Mouse (Mus musculus) right cerebral cortex, postnatal 36 days (tissue): ENCODE data around the gene Samd11.

Experiments
- DNase-seq, 2 experiments: peaks; one replicate each; pipeline ENCODE4 v3.0.0; 2022; ENCODE audit warnings: low spot score in 2 of 2, mixed read lengths in 1 of 2

Gene Samd11

GRCm38 (mm10) chr4:156255078-156255839 is at the start of gene Samd11:
Gene Samd11, minus strand, starts transcription at chr4:156255657.
- no peak for DNase-seq

GRCm38 (mm10) chr4:156254361-156255077 is 938 bp downstream of the Samd11 start:
- DNase-seq, result no peak

- DNase-seq, result no peak
Observed at GRCm38 (mm10) chr4:156253043-156253442, 2.4 kb downstream of the Samd11 start.

DNA sequence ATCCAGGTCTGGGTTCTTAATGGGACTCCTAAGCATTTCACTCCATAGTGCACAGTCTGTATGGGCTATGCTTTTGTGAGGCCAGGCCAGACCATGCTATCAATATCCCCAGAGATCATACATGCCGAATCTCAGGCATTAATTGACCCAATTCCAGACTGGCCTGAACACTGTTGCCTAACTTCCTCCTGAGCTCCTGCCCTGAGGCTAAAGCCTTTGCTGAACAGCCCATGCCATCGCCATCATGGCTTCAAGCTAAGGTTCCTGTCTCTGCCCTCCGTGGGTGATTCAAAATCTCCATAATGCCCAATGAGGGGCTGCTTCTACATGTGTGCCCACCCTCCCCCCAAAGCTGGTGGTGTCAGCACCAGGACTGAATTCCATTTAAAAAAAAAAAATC is 2.8 kb downstream of the Samd11 start:
- DNase-seq, result no peak

GRCm38 (mm10) chr4:156252140-156252539 is 3.3 kb downstream of the Samd11 start:
- no peak for DNase-seq

- no peak for DNase-seq
Observed at GRCm38 (mm10) chr4:156251081-156251480, 4.4 kb downstream of the Samd11 start.

DNA sequence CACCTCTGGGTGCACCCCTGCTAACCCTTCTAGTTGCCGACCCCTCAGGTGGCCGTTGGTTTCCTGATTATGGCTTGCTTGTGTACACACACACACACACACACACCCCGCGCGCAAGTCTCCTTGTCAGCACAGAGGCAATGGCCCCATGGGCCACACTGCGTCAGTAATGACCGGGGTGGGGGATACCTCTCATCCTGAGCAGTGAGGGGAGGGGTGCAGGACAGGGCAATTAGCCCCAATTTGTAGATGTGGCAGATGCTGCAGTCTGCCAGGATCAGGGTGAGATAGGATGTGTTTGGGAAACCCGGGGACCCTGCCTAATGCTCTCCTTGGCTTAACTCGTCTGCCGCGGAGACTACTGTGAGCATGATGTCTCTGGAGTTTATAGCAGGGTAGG is 5.9 kb downstream of the Samd11 start:
- DNase-seq, result no peak

DNA sequence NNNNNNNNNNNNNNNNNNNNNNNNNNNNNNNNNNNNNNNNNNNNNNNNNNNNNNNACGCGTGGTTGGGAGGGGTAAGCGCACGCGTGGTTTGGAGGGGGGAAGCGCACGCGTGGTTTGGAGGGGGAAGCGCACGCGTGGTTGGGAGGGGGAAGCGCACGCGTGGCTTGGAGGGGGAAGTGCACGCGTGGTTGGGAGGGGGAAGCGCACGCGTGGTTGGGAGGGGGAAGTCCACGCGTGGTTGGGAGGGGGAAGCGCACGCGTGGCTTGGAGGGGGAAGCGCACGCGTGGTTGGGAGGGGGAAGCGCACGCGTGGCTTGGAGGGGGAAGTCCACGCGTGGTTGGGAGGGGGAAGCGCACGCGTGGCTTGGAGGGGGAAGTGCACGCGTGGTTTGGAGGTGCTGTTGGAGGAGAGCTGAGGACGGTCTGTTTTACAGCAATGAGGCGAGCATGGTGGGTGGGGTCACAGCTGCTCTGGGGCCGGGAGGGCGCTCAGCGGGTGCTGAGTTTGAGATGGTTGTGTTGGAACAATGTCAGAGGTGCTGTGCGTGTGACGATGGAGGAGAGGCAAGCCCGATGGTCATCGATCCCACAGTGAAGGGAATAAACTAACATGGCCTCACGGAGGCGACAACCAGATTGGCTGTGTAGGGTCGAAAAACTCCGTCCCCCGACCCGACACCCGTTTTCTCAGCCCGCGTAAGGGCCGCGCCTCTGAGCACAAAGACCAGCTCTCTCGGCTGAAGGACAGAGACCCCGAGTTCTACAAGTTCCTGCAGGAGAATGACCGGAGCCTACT is 18.6 kb downstream of the Samd11 start:
- no peak for DNase-seq

- DNase-seq, result peak; percentile 86
Observed at GRCm38 (mm10) chr4:156235808-156236533, 19.5 kb downstream of the Samd11 start, which contains the start of gene Noc2l. Gene Noc2l, plus strand, starts transcription at chr4:156236010.

DNA sequence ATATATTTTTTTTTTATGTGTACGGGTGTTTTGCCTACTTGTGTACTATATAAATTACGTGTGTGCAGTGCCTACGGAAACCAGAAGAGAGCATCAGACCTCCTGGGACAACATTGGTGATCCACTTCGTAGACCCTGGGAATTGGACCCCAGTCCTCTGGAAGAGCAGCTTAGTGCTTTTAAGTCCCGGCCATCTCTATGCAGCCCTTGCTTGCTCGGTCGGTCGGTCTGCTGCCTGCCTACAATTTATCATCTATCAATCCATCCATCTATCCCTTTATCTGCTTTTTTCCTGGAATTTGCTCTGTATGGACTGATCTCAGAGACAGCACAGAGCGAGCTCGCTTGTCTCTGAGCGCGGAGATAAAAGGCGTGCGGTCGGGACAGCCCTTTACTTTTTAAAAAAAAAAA is 20.1 kb downstream of the Samd11 start:
- no peak for DNase-seq

- peak; percentile 57 to 66 for DNase-seq
Observed at GRCm38 (mm10) chr4:156234701-156235213, 20.7 kb downstream of the Samd11 start, which contains the start of gene Plekhn1. Gene Plekhn1, minus strand, starts transcription at chr4:156234857.

GRCm38 (mm10) chr4:156234021-156234501 is 21.4 kb downstream of the Samd11 start:
- DNase-seq, result no peak

- no peak for DNase-seq
Observed at GRCm38 (mm10) chr4:156228393-156229024, 26.9 kb downstream of the Samd11 start.

DNA sequence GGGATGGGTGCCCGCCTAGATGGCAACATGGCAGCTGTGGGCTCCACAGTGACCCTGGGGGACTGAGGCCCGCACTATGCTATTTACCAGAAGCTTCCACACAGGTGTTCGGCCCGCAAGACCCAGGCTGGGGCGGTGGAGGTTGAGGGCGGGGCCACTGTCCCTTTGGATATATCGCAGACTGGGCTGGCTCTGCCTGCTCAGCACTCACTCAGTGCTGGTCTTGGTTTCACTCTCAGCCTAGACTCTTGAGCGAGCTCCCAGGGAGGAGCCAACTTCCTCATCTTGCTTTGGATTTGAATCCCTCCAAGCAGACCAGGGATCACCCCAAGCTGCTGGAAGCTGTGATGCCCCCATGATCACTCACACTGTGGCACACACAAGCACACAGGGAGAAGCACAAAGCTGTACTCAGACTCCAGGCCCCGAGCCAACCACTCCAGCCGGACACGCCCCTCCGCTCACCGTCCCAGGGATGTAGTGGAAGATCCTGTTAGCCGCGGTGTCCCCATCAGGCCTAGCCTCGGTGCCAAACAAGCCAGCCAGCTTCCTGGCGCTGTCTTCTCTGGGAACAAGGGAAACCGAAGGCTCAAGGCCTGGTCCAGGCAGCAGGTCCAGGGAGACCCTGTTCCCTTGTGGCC is 27.6 kb downstream of the Samd11 start:
- no peak for DNase-seq

DNA sequence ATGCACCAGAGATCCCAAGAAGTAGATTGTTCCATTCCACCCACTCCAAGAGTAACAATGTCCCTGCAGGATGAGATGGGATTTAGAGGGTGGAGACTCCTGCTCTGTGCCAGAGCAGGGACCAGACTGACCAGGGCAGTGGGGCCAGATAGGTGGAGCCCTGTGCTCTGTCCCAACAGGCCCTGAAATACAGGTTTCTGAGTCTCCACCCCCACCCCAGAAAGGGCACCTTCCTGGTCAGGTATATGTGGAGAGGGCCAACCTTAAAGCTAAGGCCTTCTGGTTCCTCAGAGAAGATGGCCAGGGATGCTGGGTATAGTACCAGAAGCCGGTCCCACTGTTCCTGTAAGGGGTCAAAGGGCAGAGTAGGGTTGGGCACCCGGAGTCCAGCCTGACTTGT is 31.2 kb downstream of the Samd11 start:
- DNase-seq, result no peak

- no peak for DNase-seq
Observed at GRCm38 (mm10) chr4:156219936-156220335, 35.5 kb downstream of the Samd11 start.

GRCm38 (mm10) chr4:156217838-156218237 is 37.6 kb downstream of the Samd11 start:
- DNase-seq, result no peak

GRCm38 (mm10) chr4:156217022-156217669 is 38.3 kb downstream of the Samd11 start:
- no peak for DNase-seq

DNA sequence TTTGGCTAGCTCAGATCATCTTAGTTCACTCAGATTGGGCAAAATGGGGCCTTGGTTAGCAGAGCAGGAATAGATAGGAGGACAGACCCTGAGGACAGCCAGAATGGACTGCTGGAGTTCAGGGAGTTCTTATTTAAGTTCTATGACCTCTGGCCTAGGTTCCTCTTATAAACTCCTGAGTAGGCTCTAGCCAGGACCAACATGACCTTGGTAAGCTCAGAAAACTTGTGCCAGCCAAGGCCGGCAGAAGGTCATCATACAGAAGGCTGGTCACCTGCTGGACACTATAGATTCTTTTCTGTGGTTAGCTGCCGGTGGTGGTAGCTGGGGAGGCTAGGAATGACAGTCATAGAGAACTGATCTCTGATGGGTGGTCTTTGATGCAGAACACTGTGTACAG is 39.3 kb downstream of the Samd11 start:
- no peak for DNase-seq

GRCm38 (mm10) chr4:156215649-156216048 is 39.8 kb downstream of the Samd11 start, which contains the start of gene Perm1:
Gene Perm1, plus strand, starts transcription at chr4:156215868.
- DNase-seq, result no peak
